Mouse (Mus musculus) limb, embryonic 11.5 days (tissue): ENCODE data around the gene Gm10577. TPM values are rescaled to one million over a fixed set of nuclear protein-coding genes. Genes with fewer than 3 reads are reported as not detected.

Experiments used
- ATAC-seq: fragments of 200-750 bp; cut with Nextera tagmentation; 2 replicates; pipeline ENCODE4 v1.8.0; 2017; ENCODE audit warnings: low read depth; ENCODE audit not compliant: insufficient number of reproducible peaks, low FRiP score, low TSS enrichment
- DNase-seq: peaks from one replicate; pipeline ENCODE4 v3.0.0-alpha.2; 2015; ENCODE audit warnings: low spot score
- H3K27ac ChIP-seq: fragments of 300-500 bp; sonication (generic); replicated peaks from 2 replicates; pipeline ENCODE4 v1.5.1; 2014; ENCODE audit warnings: low read depth, mild to moderate bottlenecking, low read length
- H3K27me3 ChIP-seq: fragments of 300-500 bp; sonication (generic); 2 replicates; pipeline ENCODE4 v1.6.1; 2014; ENCODE audit warnings: mild to moderate bottlenecking, low read length, mixed read lengths; ENCODE audit not compliant: control insufficient read depth, insufficient read depth
- H3K36me3 ChIP-seq: fragments of 300-500 bp; sonication (generic); 2 replicates; pipeline ENCODE4 v1.6.1; 2014; ENCODE audit warnings: mild to moderate bottlenecking, low read length, moderate library complexity, mixed read lengths; ENCODE audit not compliant: control insufficient read depth, insufficient read depth
- H3K4me1 ChIP-seq: fragments of 300-500 bp; sonication (generic); 2 replicates; pipeline ENCODE4 v1.6.1; 2014; ENCODE audit warnings: low read length, mixed read lengths; ENCODE audit not compliant: control insufficient read depth, insufficient read depth
- H3K4me2 ChIP-seq: fragments of 300-500 bp; sonication (generic); 2 replicates; pipeline ENCODE4 v1.6.1; 2014; ENCODE audit warnings: low read depth, mild to moderate bottlenecking, moderate library complexity; ENCODE audit not compliant: severe bottlenecking
- H3K4me3 ChIP-seq: fragments of 300-500 bp; sonication (generic); 2 replicates; pipeline ENCODE4 v1.5.1; 2014; ENCODE audit warnings: low read depth, low read length
- H3K9ac ChIP-seq: fragments of 300-500 bp; sonication (generic); 2 replicates; pipeline ENCODE4 v1.6.1; 2014; ENCODE audit warnings: mild to moderate bottlenecking, low read length
- H3K9me3 ChIP-seq: fragments of 300-500 bp; sonication (generic); 2 replicates; pipeline ENCODE4 v1.6.1; 2016; ENCODE audit warnings: low read length; ENCODE audit not compliant: control insufficient read depth
- WGBS: fragments of 180-500 bp; shearing (Covaris S2); extraction: QIAGEN DNeasy Blood & Tissue Kit; methylation state at CpG from one replicate; pipeline ENCODE4 v1.1.7; 2014; 5-methylcytosine and 5-hydroxymethylcytosine counted together
- polyA plus RNA-seq: library from polyadenylated mRNA; unstranded; fragments of >200 nt; fragmentation: Nextera tagmentation; extraction: Ambion mirVana; gene quantifications from 2 replicates; pipeline ENCODE4 v1.2.1, GENCODE M21; 2014

Gene Gm10577
- polyA plus RNA-seq, 1 experiment from 2014 or later, result not detected

DNA sequence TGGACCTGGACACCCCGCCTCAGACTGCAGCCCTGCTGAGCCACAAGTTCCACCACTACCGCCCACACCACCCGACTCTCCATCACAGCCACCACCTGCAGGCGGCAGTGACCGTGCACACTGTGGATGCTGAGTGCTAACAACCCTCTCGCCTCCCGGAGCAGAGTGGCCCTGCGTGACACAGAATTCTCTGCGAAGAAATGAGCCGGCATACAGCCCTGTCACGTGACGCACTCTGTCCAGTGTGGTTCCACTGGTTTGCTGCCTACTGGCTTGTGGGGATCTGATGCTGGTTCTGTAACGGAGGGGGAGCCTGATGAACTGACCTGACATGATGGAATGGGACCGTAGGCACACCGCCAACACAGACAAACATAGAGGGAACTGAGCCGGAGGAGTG lies 17.5 kb downstream of the Gm10577 start:
- ATAC-seq (0 out of 2 replicates have a peak, but pooled peaks have one; percentile 39), DNase-seq (no peak)
- 94% methylated on average over 16 of the region's 16 CpGs for WGBS
- Histone ChIP-seq H3K4me3 (no peak overlapping the region), H3K27ac (no peak overlapping the region), H3K9me3 (no peaks in the 10 kb centered on the region), H3K27me3 (no peaks in the 10 kb centered on the region), H3K4me1 (no peaks in the 10 kb centered on the region), H3K4me2 (no peak overlapping the region), H3K36me3 (peaks cover 10% of the 10 kb centered on the region), H3K9ac (no peak overlapping the region)

DNA sequence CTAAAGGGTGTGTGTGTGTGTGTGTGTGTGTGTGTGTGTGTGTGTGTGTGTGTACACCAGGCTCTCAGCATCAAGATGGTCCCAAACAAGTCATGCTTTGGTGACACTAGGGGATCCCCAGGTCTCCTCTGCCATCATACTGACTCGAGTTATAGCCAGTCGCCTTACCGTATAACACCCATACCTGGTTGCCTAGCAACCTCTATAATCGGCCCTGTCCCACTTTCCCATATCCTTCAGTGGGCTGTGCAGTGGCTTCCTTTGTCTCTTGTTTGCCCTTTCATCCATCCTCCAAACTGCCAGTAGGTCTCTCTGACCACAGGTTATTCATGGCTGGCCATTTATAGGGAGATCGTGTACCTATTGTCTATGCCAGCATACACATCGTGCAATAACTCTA lies 19.4 kb downstream of the Gm10577 start:
- no peak overlapping the region for H3K9ac ChIP-seq
- no peaks in the 10 kb centered on the region for H3K27me3 ChIP-seq
- H3K9me3 ChIP-seq, result no peaks in the 10 kb centered on the region
- WGBS, result 90% methylated on average over 6 of the region's 6 CpGs
- H3K27ac ChIP-seq, result no peak overlapping the region
- ATAC-seq (no peak), DNase-seq (no peak)
- H3K4me3 ChIP-seq, result no peak overlapping the region
- no peaks in the 10 kb centered on the region for H3K4me1 ChIP-seq
- H3K4me2 ChIP-seq, result no peak overlapping the region
- H3K36me3 ChIP-seq, result peaks cover 10% of the 10 kb centered on the region

DNA sequence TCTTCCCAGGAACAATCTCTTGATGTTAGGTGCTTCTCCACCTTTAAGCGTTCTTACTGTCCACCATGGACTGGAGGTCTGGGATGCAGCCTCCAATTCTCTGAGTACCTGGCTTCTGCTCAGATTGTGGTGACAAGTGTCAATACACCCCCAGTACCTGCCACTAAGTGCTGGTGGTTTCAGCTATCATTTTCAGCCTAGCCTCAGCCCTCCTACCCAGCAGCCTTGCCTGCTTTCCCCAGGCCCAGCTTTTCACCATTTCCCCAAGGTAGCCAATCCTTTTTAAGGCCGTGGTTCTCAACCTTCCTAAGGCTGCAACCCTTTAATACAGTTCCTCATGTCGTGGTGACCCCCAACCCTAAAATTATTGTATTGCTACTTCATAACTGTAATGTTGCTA lies 19.9 kb downstream of the Gm10577 start:
- no peak overlapping the region for H3K9ac ChIP-seq
- 92% methylated on average over 3 of the region's 3 CpGs for WGBS
- H3K4me2 ChIP-seq, result no peak overlapping the region
- H3K27me3 ChIP-seq, result no peaks in the 10 kb centered on the region
- no peak overlapping the region for H3K27ac ChIP-seq
- DNase-seq (no peak), ATAC-seq (no peak)
- H3K4me3 ChIP-seq, result no peak overlapping the region
- H3K9me3 ChIP-seq, result no peaks in the 10 kb centered on the region
- no peaks in the 10 kb centered on the region for H3K4me1 ChIP-seq
- H3K36me3 ChIP-seq, result peaks cover 10% of the 10 kb centered on the region

DNA sequence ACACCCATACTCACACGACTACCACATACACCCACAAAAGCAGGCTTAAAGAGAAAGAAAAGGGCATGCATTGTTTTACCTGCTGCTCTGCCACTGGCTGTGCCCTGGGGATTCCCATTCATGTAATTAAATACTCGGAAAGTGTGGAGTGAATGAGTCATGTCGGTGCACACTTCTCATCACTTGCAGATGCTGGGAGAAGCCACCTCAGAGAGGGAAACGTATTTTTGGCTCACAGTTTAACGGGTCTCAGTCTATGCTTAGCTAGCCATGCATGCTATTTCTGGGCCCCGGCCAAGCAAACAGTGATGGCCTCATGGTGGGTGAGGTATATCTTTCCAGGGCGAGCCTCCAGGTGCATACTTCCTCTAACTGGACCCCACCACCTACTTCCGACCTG lies 21.6 kb downstream of the Gm10577 start:
- no peaks in the 10 kb centered on the region for H3K27me3 ChIP-seq
- H3K4me3 ChIP-seq, result no peak overlapping the region
- H3K9me3 ChIP-seq, result no peaks in the 10 kb centered on the region
- 89% methylated on average over 8 of the region's 8 CpGs for WGBS
- H3K4me2 ChIP-seq, result no peak overlapping the region
- peaks cover 8% of the 10 kb centered on the region for H3K36me3 ChIP-seq
- DNase-seq (no peak), ATAC-seq (no peak)
- no peak overlapping the region for H3K27ac ChIP-seq
- no peak overlapping the region for H3K9ac ChIP-seq
- no peaks in the 10 kb centered on the region for H3K4me1 ChIP-seq

DNA sequence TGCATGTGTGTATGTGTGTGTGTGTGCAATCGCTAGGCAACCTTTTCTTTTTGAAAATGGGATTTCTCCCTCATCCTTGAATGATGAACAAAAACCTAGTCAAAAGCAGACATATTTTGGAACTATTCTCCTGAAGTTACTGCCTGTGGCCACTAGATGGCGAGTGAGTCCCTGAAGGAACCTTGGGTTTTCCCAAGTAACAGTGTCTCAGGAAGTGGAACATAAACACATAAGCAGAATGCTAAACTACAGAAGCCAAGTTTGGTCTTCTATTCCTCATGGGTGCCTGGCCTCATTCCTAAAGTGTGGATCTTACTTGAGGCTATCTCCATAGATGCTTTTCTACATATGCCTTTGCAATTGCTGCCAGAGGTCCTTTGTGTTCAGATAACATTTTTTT lies 22.4 kb downstream of the Gm10577 start:
- H3K9ac ChIP-seq, result no peak overlapping the region
- 29% methylated on average over 2 of the region's 2 CpGs for WGBS
- no peaks in the 10 kb centered on the region for H3K9me3 ChIP-seq
- peak; percentile 63 for DNase-seq
- no peak overlapping the region for H3K4me2 ChIP-seq
- no peak for ATAC-seq
- peaks cover 7% of the 10 kb centered on the region for H3K36me3 ChIP-seq
- H3K4me3 ChIP-seq, result no peak overlapping the region
- H3K4me1 ChIP-seq, result no peaks in the 10 kb centered on the region
- no peak overlapping the region for H3K27ac ChIP-seq
- no peaks in the 10 kb centered on the region for H3K27me3 ChIP-seq

DNA sequence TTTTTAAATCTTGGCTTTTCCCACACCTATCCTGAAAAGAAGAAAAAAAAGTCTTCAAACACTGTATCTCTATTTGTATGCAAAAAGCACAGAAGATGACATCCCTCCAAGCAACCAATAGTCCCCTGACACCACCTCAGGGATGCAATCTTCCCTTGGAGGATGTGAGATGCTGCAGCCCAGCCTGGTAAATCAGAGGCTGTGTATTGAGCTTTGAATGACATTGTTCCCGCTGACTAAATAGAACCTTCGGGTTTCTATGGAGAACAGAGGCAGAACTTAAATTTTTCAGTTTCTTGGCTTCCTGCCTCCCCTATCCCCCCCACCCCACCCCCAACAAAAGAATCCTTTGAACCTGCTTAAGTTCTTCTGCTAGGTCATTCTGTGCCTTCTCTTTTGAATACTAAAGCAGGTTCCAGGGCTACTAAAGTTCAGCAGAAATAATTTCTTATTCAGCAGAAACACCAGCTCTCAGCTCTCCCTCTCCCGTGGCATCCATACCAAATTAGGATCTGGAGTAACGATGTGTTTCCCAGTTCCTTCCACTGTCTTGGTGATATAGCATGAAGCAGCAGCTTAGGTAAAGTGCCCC lies 24.3 kb downstream of the Gm10577 start:
- 89% methylated on average over 4 of the region's 4 CpGs for WGBS
- Histone ChIP-seq H3K4me3 (no peak overlapping the region), H3K9ac (no peak overlapping the region), H3K4me2 (no peak overlapping the region), H3K27ac (no peak overlapping the region), H3K36me3 (peaks cover 7% of the 10 kb centered on the region), H3K9me3 (no peaks in the 10 kb centered on the region), H3K4me1 (no peaks in the 10 kb centered on the region), H3K27me3 (no peaks in the 10 kb centered on the region)
- DNase-seq (no peak), ATAC-seq (no peak)

DNA sequence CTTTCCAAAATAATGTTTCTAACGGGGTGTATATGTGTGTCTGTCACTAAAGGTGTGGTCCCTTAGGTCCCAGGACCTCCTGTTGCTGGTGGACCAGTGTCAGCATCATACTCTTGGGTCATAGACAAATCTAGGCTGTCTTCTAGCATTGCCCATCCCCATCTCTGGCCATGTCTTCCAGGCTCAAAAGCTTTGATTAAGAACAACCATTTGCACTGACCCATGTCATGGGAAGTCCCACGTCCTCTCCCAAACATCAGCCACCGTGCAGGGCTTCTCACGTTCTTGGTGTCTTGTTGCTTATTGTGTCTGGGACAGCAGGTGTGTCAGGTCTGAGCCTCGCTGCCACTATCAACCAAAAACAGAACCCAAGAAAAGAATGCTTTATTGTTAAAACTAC lies 24.9 kb downstream of the Gm10577 start:
- no peaks in the 10 kb centered on the region for H3K27me3 ChIP-seq
- H3K27ac ChIP-seq, result no peak overlapping the region
- DNase-seq (no peak), ATAC-seq (no peak)
- H3K4me2 ChIP-seq, result no peak overlapping the region
- peaks cover 9% of the 10 kb centered on the region for H3K36me3 ChIP-seq
- H3K9ac ChIP-seq, result no peak overlapping the region
- H3K4me1 ChIP-seq, result no peaks in the 10 kb centered on the region
- 92% methylated on average over 5 of the region's 5 CpGs for WGBS
- no peaks in the 10 kb centered on the region for H3K9me3 ChIP-seq
- no peak overlapping the region for H3K4me3 ChIP-seq

DNA sequence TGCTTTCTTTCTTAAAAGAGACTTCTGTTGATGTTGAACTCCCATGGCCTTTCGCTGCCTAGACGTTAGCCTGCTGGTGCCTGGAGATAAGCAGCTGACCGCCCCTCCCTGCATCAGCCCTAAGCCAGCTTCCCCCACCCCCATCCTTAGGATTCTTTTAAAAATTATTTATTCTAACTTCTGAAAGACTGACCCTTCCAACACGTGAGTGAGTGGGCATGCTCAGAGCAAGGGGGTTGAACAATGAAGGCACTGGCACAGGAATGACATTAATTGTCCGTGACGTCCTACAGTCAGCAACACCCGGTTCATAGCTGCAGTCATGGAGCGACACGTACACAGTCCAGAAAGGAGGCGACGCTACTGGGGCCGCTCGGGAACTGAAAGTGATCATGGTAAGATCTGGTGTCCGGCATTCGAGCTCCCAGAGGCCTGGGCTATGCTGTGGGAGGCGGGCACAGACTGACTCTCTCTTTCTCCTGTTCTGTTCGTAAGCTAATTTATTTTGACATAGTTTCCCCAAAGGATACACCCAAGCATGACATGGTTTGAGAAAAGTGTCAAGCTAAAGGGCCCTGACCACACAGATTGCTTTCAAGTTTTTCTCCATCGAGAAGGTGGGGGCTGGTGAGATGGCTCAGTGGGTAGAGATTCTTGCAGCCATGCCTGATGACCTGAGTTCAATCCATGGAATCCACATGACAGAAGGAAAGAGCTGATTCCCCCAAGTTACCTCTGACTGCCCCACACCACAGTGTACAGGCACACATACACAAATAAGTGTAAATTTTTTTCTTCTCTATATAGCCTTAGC lies 25.8 kb downstream of the Gm10577 start:
- no peak for DNase-seq

More for the DNA sequence above, 25.8 kb downstream of the Gm10577 start:
- Histone ChIP-seq H3K9ac (no peak overlapping the region), H3K27me3 (no peaks in the 10 kb centered on the region), H3K4me2 (no peak overlapping the region), H3K4me3 (no peak overlapping the region), H3K27ac (no peak overlapping the region), H3K4me1 (no peaks in the 10 kb centered on the region), H3K36me3 (peaks cover 9% of the 10 kb centered on the region), H3K9me3 (no peaks in the 10 kb centered on the region)
- WGBS, result 85% methylated on average over 18 of the region's 18 CpGs
- no peak for ATAC-seq
